Mouse (Mus musculus): ENCODE data around the gene Rpl18. TPM values are rescaled to one million over a fixed set of nuclear protein-coding genes. Genes with fewer than 3 reads are reported as not detected.
A peak's percentile ranks its signal among the peaks of the same experiment; 100 is the strongest.

Rpl18 gene
- polyA plus RNA-seq (2014; fragmentation: Nextera tagmentation; extraction: Ambion mirVana) = 1,405 and 1,469 TPM in 2 replicates

DNA sequence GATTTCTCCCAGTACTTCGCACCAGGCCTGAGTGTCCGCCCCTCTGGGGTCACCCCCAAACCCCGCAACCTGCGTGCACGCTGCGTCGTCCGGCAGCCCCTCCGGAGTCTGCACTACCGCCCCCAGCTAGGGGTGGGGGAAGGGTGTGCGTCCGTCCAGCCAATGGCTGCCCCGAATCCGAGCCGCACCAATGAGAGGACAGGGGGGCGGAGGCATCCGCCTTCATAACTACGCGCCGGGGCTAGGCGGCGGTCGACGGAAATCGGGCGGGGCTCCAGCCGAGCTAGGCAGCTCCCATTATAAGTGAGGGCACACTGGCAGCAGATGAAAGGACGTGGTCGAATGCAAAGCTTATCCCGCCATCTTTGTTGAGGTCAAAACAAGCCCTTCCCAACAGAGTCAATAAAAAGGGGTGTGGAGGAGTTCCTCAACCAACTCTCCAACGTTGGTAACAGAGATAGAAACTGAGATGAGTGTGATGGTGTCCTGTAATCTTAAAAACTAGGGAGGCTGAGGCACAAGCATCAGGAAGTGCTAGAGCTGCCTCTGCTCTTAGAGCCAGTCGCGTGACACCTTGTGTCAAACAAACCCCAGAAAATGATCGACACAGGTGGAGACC lies at the start of gene Rpl18:
Gene Rpl18, plus strand, starts transcription at position 368 of the 619 bp plus-strand sequence.
- peaks cover 37% of the 10 kb centered on the region for H3K36me3 ChIP-seq (ENCODE audit: control insufficient read depth, insufficient read depth, low read length)
- H3K9ac ChIP-seq (ENCODE audit: low read depth, low read length) = peak within 1 kb of the TSS; percentile 95
- DNase-seq (ENCODE audit: low spot score) = peak; percentile 94
- H3K4me2 ChIP-seq = peak within 1 kb of the TSS; percentile 95
- peaks cover 37% of the 10 kb centered on the region for H3K4me1 ChIP-seq (replicated peaks; ENCODE audit: control insufficient read depth, insufficient read depth, low read length)
- no peaks in the 10 kb centered on the region for H3K9me3 ChIP-seq (ENCODE audit: control insufficient read depth, low read length)
- H3K27ac ChIP-seq (ENCODE audit: low read depth, low read length) = peak within 1 kb of the TSS; percentile 53
- ATAC-seq (replicated peaks; ENCODE audit: low FRiP score) = peak; percentile 89
- peak within 1 kb of the TSS; percentile 71 for H3K4me3 ChIP-seq (ENCODE audit: low read depth, low read length)
- 7% methylated on average over 34 of the region's 34 CpGs for WGBS
- no peaks in the 10 kb centered on the region for H3K27me3 ChIP-seq (replicated peaks; ENCODE audit: control insufficient read depth, insufficient read depth, low read length)

DNA sequence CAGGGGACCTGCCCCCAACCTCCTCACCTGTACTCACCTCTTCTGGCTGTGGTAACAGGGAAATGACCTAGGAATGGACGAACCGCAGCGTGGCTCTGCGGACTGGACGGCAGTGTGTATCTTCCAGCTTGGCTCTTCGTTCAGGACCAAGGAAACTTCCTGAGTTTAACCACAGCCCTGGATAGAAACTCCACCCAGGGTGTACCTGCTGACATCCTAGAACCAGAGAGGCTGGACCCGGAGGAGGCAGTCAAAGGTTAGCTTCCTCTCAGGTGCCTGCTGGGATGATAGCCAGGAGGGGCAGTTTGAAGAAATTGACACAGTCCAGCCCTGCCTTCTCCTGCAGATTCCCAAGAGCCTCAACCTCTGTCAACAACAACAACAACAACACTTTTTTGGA lies 49.1 kb upstream of the Rpl18 start, which contains the start of gene Fut2:
Gene Fut2, minus strand, starts transcription at position 234 of the 400 bp plus-strand sequence.
- Histone ChIP-seq H3K27me3 (replicated peaks; ENCODE audit: control insufficient read depth, insufficient read depth, low read length) (no peaks in the 10 kb centered on the region), H3K36me3 (ENCODE audit: control insufficient read depth, insufficient read depth, low read length) (no peaks in the 10 kb centered on the region), H3K9me3 (ENCODE audit: control insufficient read depth, low read length) (no peaks in the 10 kb centered on the region), H3K4me1 (replicated peaks; ENCODE audit: control insufficient read depth, insufficient read depth, low read length) (peaks cover 2% of the 10 kb centered on the region; the same call in 1 of the 2 replicates), H3K27ac (ENCODE audit: low read depth, low read length) (no peak within 1 kb of the TSS), H3K4me3 (ENCODE audit: low read depth, low read length) (no peak within 1 kb of the TSS), H3K9ac (ENCODE audit: low read depth, low read length) (no peak within 1 kb of the TSS), H3K4me2 (no peak within 1 kb of the TSS)
- WGBS = 77% methylated on average over 7 of the region's 7 CpGs
- DNase-seq (ENCODE audit: low spot score) = no peak
- no peak for ATAC-seq (replicated peaks; ENCODE audit: low FRiP score)

DNA sequence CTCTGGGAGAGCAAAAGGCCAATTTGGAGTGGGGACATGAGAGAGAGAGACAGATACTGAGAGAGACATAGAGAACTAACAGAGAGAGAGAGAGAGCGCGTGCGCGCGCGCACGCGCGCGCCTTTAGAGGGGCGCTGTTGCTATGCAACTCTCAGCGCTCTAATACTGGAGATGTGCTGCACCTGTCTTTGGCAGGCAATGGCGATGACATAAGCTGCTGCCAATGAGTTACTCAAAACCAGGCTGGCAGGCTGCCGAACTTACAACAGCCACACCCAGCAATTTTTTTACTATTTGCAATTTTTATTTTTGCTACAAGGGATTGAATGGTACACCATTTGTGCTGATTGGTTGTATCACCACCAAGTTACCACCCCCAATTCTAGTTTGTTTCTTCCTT lies 47.5 kb upstream of the Rpl18 start:
- H3K27me3 ChIP-seq (replicated peaks; ENCODE audit: control insufficient read depth, insufficient read depth, low read length) = no peaks in the 10 kb centered on the region
- H3K27ac ChIP-seq (ENCODE audit: low read depth, low read length) = no peak overlapping the region
- 76% methylated on average over 14 of the region's 14 CpGs for WGBS
- DNase-seq (ENCODE audit: low spot score) (no peak), ATAC-seq (replicated peaks; ENCODE audit: low FRiP score) (no peak)
- no peak overlapping the region for H3K4me2 ChIP-seq
- H3K9me3 ChIP-seq (ENCODE audit: control insufficient read depth, low read length) = no peaks in the 10 kb centered on the region
- peaks cover 2% of the 10 kb centered on the region; the same call in 1 of the 2 replicates for H3K4me1 ChIP-seq (replicated peaks; ENCODE audit: control insufficient read depth, insufficient read depth, low read length)
- H3K36me3 ChIP-seq (ENCODE audit: control insufficient read depth, insufficient read depth, low read length) = no peaks in the 10 kb centered on the region
- no peak overlapping the region for H3K9ac ChIP-seq (ENCODE audit: low read depth, low read length)
- H3K4me3 ChIP-seq (ENCODE audit: low read depth, low read length) = no peak overlapping the region

DNA sequence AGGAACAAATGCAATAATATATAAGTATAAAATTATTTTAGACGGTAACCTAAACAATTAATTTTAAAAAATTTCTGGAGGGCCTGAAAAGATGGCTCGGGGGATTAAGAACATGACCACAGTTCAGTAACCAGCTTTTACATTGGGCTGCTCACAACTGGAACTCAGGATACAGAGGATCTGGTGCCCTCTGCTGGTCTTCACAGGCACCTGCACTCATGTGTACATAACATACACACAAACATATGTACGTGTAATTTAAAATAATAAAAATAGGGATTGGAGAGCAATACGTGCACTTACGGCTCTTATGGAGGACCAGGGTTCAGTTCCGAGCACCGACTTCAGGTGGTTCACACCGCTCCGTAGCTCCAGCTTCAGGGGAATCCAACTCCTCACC lies 46.3 kb upstream of the Rpl18 start:
- DNase-seq (ENCODE audit: low spot score) (no peak), ATAC-seq (replicated peaks; ENCODE audit: low FRiP score) (no peak)
- WGBS = 91% methylated on average over 9 of the region's 9 CpGs
- no peak overlapping the region for H3K4me2 ChIP-seq
- no peaks in the 10 kb centered on the region for H3K27me3 ChIP-seq (replicated peaks; ENCODE audit: control insufficient read depth, insufficient read depth, low read length)
- no peak overlapping the region for H3K9ac ChIP-seq (ENCODE audit: low read depth, low read length)
- H3K4me1 ChIP-seq (replicated peaks; ENCODE audit: control insufficient read depth, insufficient read depth, low read length) = peaks cover 2% of the 10 kb centered on the region; the same call in 1 of the 2 replicates
- no peak overlapping the region for H3K27ac ChIP-seq (ENCODE audit: low read depth, low read length)
- no peaks in the 10 kb centered on the region for H3K9me3 ChIP-seq (ENCODE audit: control insufficient read depth, low read length)
- H3K4me3 ChIP-seq (ENCODE audit: low read depth, low read length) = no peak overlapping the region
- no peaks in the 10 kb centered on the region for H3K36me3 ChIP-seq (ENCODE audit: control insufficient read depth, insufficient read depth, low read length)

DNA sequence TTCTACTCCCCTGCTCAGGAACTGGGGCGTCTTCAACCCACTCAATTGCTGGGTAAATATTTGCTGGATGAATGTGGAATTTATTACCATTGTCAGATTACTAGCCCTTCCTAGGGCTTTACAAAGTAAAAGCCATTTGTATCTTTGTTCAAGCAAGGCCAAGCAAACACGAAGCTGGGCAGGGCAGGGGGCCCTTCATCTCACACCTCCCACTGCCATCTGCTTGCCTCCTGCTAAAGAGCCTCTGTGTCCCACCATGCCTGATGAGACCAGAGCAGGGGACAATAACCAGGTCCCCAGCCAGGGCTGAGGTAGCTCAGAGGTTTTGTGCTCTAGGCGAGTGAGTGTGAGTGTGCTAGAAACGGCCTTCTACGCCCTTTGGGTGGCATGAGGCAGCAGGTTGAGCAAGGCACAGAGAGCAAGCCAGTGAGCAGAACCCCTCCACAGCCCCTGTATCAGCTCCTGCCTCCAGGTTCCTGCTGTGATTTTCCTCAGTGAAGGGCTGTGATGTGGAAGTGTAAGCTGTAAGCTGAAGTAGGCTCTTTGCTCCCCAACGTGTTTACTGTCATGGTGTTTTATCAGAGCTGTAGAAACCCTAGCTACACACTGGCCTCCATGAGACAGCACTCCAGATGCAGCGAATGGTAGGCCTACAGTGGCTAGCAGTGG lies 37.5 kb upstream of the Rpl18 start:
- Histone ChIP-seq H3K27ac (ENCODE audit: low read depth, low read length) (no peak overlapping the region), H3K4me3 (ENCODE audit: low read depth, low read length) (no peak overlapping the region), H3K9me3 (ENCODE audit: control insufficient read depth, low read length) (no peaks in the 10 kb centered on the region), H3K9ac (ENCODE audit: low read depth, low read length) (no peak overlapping the region), H3K4me1 (replicated peaks; ENCODE audit: control insufficient read depth, insufficient read depth, low read length) (peaks cover 7% of the 10 kb centered on the region; the same call in 1 of the 2 replicates), H3K4me2 (no peak overlapping the region), H3K36me3 (ENCODE audit: control insufficient read depth, insufficient read depth, low read length) (no peaks in the 10 kb centered on the region), H3K27me3 (replicated peaks; ENCODE audit: control insufficient read depth, insufficient read depth, low read length) (no peaks in the 10 kb centered on the region)
- WGBS = 73% methylated on average over 7 of the region's 7 CpGs
- ATAC-seq (replicated peaks; ENCODE audit: low FRiP score) (no peak), DNase-seq (ENCODE audit: low spot score) (no peak)

DNA sequence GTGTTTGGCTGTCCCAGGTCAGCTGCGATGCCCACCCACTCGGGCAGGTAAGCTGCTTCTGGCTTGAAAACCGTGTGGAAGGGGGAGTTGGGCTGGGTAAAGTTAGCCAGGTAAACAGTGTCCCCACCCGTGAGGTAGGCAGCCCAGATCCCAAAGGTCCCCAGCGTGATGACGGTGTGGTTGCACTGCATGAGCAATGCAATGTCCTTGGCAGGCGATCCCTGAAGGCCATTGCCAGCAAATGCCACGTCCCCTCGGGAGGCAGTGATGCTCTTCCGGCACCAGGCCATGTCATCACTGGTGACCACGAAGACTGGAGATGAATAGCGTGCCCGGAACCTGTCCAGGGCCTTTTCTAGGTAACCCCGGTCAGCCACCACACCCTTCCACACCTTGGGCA lies 36.7 kb upstream of the Rpl18 start:
- Histone ChIP-seq H3K27me3 (replicated peaks; ENCODE audit: control insufficient read depth, insufficient read depth, low read length) (no peaks in the 10 kb centered on the region), H3K36me3 (ENCODE audit: control insufficient read depth, insufficient read depth, low read length) (no peaks in the 10 kb centered on the region), H3K9me3 (ENCODE audit: control insufficient read depth, low read length) (no peaks in the 10 kb centered on the region), H3K4me1 (replicated peaks; ENCODE audit: control insufficient read depth, insufficient read depth, low read length) (peaks cover 7% of the 10 kb centered on the region; the same call in 1 of the 2 replicates), H3K4me3 (ENCODE audit: low read depth, low read length) (no peak overlapping the region), H3K4me2 (no peak overlapping the region), H3K27ac (ENCODE audit: low read depth, low read length) (no peak overlapping the region), H3K9ac (ENCODE audit: low read depth, low read length) (no peak overlapping the region)
- 83% methylated on average over 14 of the region's 14 CpGs for WGBS
- ATAC-seq (replicated peaks; ENCODE audit: low FRiP score) (no peak), DNase-seq (ENCODE audit: low spot score) (no peak)

DNA sequence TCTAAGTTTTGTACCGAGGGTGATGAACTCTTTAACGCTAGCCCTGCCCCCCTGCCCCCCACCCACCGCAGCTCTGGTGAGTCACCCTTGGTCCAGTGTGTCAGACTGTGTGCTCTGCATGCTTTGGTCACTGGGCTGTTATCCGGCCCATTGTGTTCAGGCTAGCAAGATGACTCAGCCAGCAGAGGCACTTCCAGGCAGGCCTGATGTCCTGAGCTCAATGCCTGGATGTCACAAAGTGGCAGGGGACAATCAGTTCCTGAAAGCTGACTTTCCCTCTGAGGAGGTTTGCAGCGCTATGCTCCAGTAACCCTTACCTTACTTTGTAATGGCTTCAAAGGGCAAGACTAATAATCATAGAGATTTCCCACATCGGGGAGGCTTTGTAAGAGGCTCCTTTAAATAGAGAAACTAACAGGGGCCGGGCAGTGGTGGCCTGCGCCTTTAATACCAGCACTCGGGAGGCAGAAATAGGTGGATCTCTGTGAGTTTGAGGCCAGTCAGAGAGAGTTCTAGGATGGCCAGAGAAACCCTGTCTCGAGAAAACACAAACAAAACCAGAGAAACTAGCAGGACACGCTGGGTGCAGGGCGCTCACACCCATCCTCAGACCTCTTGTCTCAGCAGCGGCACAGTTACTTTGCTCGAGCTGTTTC lies 35.2 kb upstream of the Rpl18 start:
- H3K9ac ChIP-seq (ENCODE audit: low read depth, low read length) = no peak overlapping the region
- ATAC-seq (replicated peaks; ENCODE audit: low FRiP score) = no peak
- WGBS = 72% methylated on average over 14 of the region's 14 CpGs

DNA sequence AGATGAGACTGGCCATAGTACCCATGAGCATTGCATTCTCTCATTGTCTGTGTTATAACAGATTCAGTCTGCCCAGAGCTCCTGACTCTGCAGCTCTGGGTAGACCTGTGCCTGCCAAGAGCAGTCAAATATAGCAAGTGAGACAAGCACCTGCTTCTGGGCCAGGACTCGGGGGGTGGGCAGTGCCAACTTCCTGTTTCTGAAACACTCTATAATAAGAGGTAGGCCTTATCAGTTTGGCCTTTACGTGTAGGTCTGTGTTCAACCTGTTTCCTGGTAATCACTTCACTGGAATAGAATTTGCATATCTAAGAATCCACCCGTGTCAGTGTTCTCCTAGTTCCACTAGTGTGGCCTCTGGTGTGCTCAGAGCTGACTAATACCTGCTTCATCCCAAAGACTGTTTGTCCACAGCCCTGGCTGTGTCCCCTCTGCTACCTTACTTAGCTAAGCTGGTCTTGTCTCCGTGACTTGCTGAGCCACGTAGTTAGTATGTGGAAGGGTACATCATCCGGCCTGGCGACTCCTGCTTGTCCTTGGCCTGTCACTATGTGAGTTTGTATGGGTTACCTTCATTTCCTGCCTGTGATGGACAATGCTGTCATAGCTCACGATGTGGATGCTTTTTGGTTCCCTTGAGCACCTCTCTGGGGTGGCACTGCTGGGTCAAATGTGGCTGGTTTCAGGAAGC lies 34.1 kb upstream of the Rpl18 start:
- WGBS = 63% methylated on average over 8 of the region's 8 CpGs
- Histone ChIP-seq H3K27me3 (replicated peaks; ENCODE audit: control insufficient read depth, insufficient read depth, low read length) (no peaks in the 10 kb centered on the region), H3K4me1 (replicated peaks; ENCODE audit: control insufficient read depth, insufficient read depth, low read length) (peaks cover 7% of the 10 kb centered on the region; the same call in 1 of the 2 replicates), H3K36me3 (ENCODE audit: control insufficient read depth, insufficient read depth, low read length) (no peaks in the 10 kb centered on the region), H3K4me2 (no peak overlapping the region), H3K9me3 (ENCODE audit: control insufficient read depth, low read length) (no peaks in the 10 kb centered on the region), H3K27ac (ENCODE audit: low read depth, low read length) (no peak overlapping the region), H3K4me3 (ENCODE audit: low read depth, low read length) (no peak overlapping the region), H3K9ac (ENCODE audit: low read depth, low read length) (no peak overlapping the region)
- DNase-seq (ENCODE audit: low spot score) (no peak), ATAC-seq (replicated peaks; ENCODE audit: low FRiP score) (no peak)

More for the DNA sequence above, 35.2 kb upstream of the Rpl18 start:
- Histone ChIP-seq H3K4me1 (replicated peaks; ENCODE audit: control insufficient read depth, insufficient read depth, low read length) (peaks cover 7% of the 10 kb centered on the region; the same call in 1 of the 2 replicates), H3K4me2 (no peak overlapping the region), H3K27me3 (replicated peaks; ENCODE audit: control insufficient read depth, insufficient read depth, low read length) (no peaks in the 10 kb centered on the region), H3K36me3 (ENCODE audit: control insufficient read depth, insufficient read depth, low read length) (no peaks in the 10 kb centered on the region), H3K9me3 (ENCODE audit: control insufficient read depth, low read length) (no peaks in the 10 kb centered on the region), H3K4me3 (ENCODE audit: low read depth, low read length) (no peak overlapping the region), H3K27ac (ENCODE audit: low read depth, low read length) (no peak overlapping the region)
- DNase-seq (ENCODE audit: low spot score) = no peak

Data from liver, embryonic 11.5 days (tissue).